Mouse (Mus musculus): Measurements from ENCODE around the gene Auh. TPM values are rescaled to one million over a fixed set of nuclear protein-coding genes. Genes with fewer than 3 reads are reported as not detected.

Gene Auh
- 35.0 and 35.8 TPM in 2 replicates for polyA plus RNA-seq (2014; fragmentation: Nextera tagmentation; extraction: Ambion mirVana)

GRCm38 (mm10) chr13:52929209-52930171 lies at the start of gene Auh:
Gene Auh, minus strand, starts transcription at chr13:52929681.
- Histone ChIP-seq H3K36me3 (ENCODE audit: control insufficient read depth, insufficient read depth, low read length) (no peaks in the 10 kb centered on the region), H3K4me3 (ENCODE audit: low read depth, low read length) (peak within 1 kb of the TSS; percentile 78), H3K9me3 (ENCODE audit: control insufficient read depth, low read length) (no peaks in the 10 kb centered on the region), H3K4me1 (ENCODE audit: control insufficient read depth, insufficient read depth, low read length) (0 out of 2 replicates have a peak, but pooled peaks cover 3% of the 10 kb centered on the region), H3K27me3 (ENCODE audit: control insufficient read depth, insufficient read depth, low read length) (no peaks in the 10 kb centered on the region), H3K9ac (ENCODE audit: low read length) (peak within 1 kb of the TSS; percentile 79), H3K4me2 (ENCODE audit: low read depth) (peak within 1 kb of the TSS; percentile 42), H3K27ac (ENCODE audit: low read depth, low read length) (0 out of 2 replicates have a peak within 1 kb of the TSS, but pooled peaks have one; percentile 62)
- under 1% methylated on average over 63 of the region's 63 CpGs for WGBS
- peak; percentile 96 for DNase-seq (ENCODE audit: low spot score)
- ATAC-seq (ENCODE audit: insufficient read depth, low FRiP score, low TSS enrichment), result peak; percentile 97

GRCm38 (mm10) chr13:52978321-52978981 lies 49.0 kb upstream of the Auh start:
- Histone ChIP-seq H3K27ac (ENCODE audit: low read depth, low read length) (peak overlapping the region; percentile 71), H3K4me1 (ENCODE audit: control insufficient read depth, insufficient read depth, low read length) (peaks cover 21% of the 10 kb centered on the region; the same call in 1 of the 2 replicates), H3K9me3 (ENCODE audit: control insufficient read depth, low read length) (no peaks in the 10 kb centered on the region), H3K36me3 (ENCODE audit: control insufficient read depth, insufficient read depth, low read length) (no peaks in the 10 kb centered on the region), H3K27me3 (ENCODE audit: control insufficient read depth, insufficient read depth, low read length) (no peaks in the 10 kb centered on the region), H3K4me3 (ENCODE audit: low read depth, low read length) (peak overlapping the region; percentile 43), H3K4me2 (ENCODE audit: low read depth) (peak overlapping the region; percentile 70), H3K9ac (ENCODE audit: low read length) (peak overlapping the region; percentile 58)
- peak; percentile 3; the same call in 1 of the 2 replicates for ATAC-seq (ENCODE audit: insufficient read depth, low FRiP score, low TSS enrichment)
- 1% methylated on average over 55 of the region's 64 CpGs for WGBS
- peak; percentile 60 for DNase-seq (ENCODE audit: low spot score)

GRCm38 (mm10) chr13:52977757-52978156 lies 48.3 kb upstream of the Auh start:
- H3K9ac ChIP-seq (ENCODE audit: low read length), result peak overlapping the region; percentile 58; the same call in 1 of the 2 replicates
- H3K4me2 ChIP-seq (ENCODE audit: low read depth), result peak overlapping the region; percentile 70
- peak overlapping the region; percentile 43; the same call in 1 of the 2 replicates for H3K4me3 ChIP-seq (ENCODE audit: low read depth, low read length)
- H3K9me3 ChIP-seq (ENCODE audit: control insufficient read depth, low read length), result no peaks in the 10 kb centered on the region
- H3K4me1 ChIP-seq (ENCODE audit: control insufficient read depth, insufficient read depth, low read length), result peaks cover 21% of the 10 kb centered on the region; the same call in 1 of the 2 replicates
- ATAC-seq (ENCODE audit: insufficient read depth, low FRiP score, low TSS enrichment), result no peak
- no peak overlapping the region for H3K27ac ChIP-seq (ENCODE audit: low read depth, low read length)
- no peaks in the 10 kb centered on the region for H3K27me3 ChIP-seq (ENCODE audit: control insufficient read depth, insufficient read depth, low read length)
- no peak for DNase-seq (ENCODE audit: low spot score)
- H3K36me3 ChIP-seq (ENCODE audit: control insufficient read depth, insufficient read depth, low read length), result no peaks in the 10 kb centered on the region
- 23% methylated on average over 4 of the region's 4 CpGs for whole genome bisulfite sequencing

- ATAC-seq (ENCODE audit: insufficient read depth, low FRiP score, low TSS enrichment) (no peak), DNase-seq (ENCODE audit: low spot score) (no peak)
- Histone ChIP-seq H3K4me1 (ENCODE audit: control insufficient read depth, insufficient read depth, low read length) (peaks cover 21% of the 10 kb centered on the region; the same call in 1 of the 2 replicates), H3K27ac (ENCODE audit: low read depth, low read length) (no peak overlapping the region), H3K4me3 (ENCODE audit: low read depth, low read length) (no peak overlapping the region), H3K4me2 (ENCODE audit: low read depth) (no peak overlapping the region; the same call in 1 of the 2 replicates), H3K9me3 (ENCODE audit: control insufficient read depth, low read length) (no peaks in the 10 kb centered on the region), H3K36me3 (ENCODE audit: control insufficient read depth, insufficient read depth, low read length) (no peaks in the 10 kb centered on the region), H3K9ac (ENCODE audit: low read length) (no peak overlapping the region), H3K27me3 (ENCODE audit: control insufficient read depth, insufficient read depth, low read length) (no peaks in the 10 kb centered on the region)
- 75% methylated on average over 9 of the region's 9 CpGs for WGBS
Observed at GRCm38 (mm10) chr13:52977221-52977609, 47.7 kb upstream of the Auh start.

- Histone ChIP-seq H3K4me1 (ENCODE audit: control insufficient read depth, insufficient read depth, low read length) (peaks cover 18% of the 10 kb centered on the region; the same call in 1 of the 2 replicates), H3K27ac (ENCODE audit: low read depth, low read length) (no peak overlapping the region), H3K9ac (ENCODE audit: low read length) (no peak overlapping the region), H3K36me3 (ENCODE audit: control insufficient read depth, insufficient read depth, low read length) (no peaks in the 10 kb centered on the region), H3K4me2 (ENCODE audit: low read depth) (peak overlapping the region; percentile 9), H3K4me3 (ENCODE audit: low read depth, low read length) (no peak overlapping the region), H3K27me3 (ENCODE audit: control insufficient read depth, insufficient read depth, low read length) (no peaks in the 10 kb centered on the region), H3K9me3 (ENCODE audit: control insufficient read depth, low read length) (no peaks in the 10 kb centered on the region)
- DNase-seq (ENCODE audit: low spot score), result no peak
- no peak for ATAC-seq (ENCODE audit: insufficient read depth, low FRiP score, low TSS enrichment)
- 26% methylated on average over 16 of the region's 16 CpGs for whole genome bisulfite sequencing
Observed at GRCm38 (mm10) chr13:52976510-52977220, 47.2 kb upstream of the Auh start.

- H3K4me2 ChIP-seq (ENCODE audit: low read depth), result no peak overlapping the region
- H3K4me3 ChIP-seq (ENCODE audit: low read depth, low read length), result no peak overlapping the region
- no peak overlapping the region for H3K27ac ChIP-seq (ENCODE audit: low read depth, low read length)
- no peaks in the 10 kb centered on the region for H3K9me3 ChIP-seq (ENCODE audit: control insufficient read depth, low read length)
- H3K9ac ChIP-seq (ENCODE audit: low read length), result no peak overlapping the region
- ATAC-seq (ENCODE audit: insufficient read depth, low FRiP score, low TSS enrichment) (no peak), DNase-seq (ENCODE audit: low spot score) (no peak)
- H3K27me3 ChIP-seq (ENCODE audit: control insufficient read depth, insufficient read depth, low read length), result no peaks in the 10 kb centered on the region
- H3K4me1 ChIP-seq (ENCODE audit: control insufficient read depth, insufficient read depth, low read length), result peaks cover 18% of the 10 kb centered on the region; the same call in 1 of the 2 replicates
- H3K36me3 ChIP-seq (ENCODE audit: control insufficient read depth, insufficient read depth, low read length), result no peaks in the 10 kb centered on the region
- WGBS, result 37% methylated on average over 8 of the region's 8 CpGs
Observed at GRCm38 (mm10) chr13:52976130-52976509, 46.6 kb upstream of the Auh start.

- ATAC-seq (ENCODE audit: insufficient read depth, low FRiP score, low TSS enrichment), result no peak
- Histone ChIP-seq H3K36me3 (ENCODE audit: control insufficient read depth, insufficient read depth, low read length) (no peaks in the 10 kb centered on the region), H3K4me3 (ENCODE audit: low read depth, low read length) (no peak overlapping the region), H3K4me2 (ENCODE audit: low read depth) (no peak overlapping the region), H3K9me3 (ENCODE audit: control insufficient read depth, low read length) (no peaks in the 10 kb centered on the region), H3K4me1 (ENCODE audit: control insufficient read depth, insufficient read depth, low read length) (peaks cover 18% of the 10 kb centered on the region; the same call in 1 of the 2 replicates), H3K27me3 (ENCODE audit: control insufficient read depth, insufficient read depth, low read length) (no peaks in the 10 kb centered on the region), H3K9ac (ENCODE audit: low read length) (no peak overlapping the region), H3K27ac (ENCODE audit: low read depth, low read length) (no peak overlapping the region)
- no peak for DNase-seq (ENCODE audit: low spot score)
- WGBS, result 79% methylated on average over 3 of the region's 3 CpGs
Observed at GRCm38 (mm10) chr13:52974676-52975075, 45.2 kb upstream of the Auh start.

GRCm38 (mm10) chr13:52973427-52973826 lies 43.9 kb upstream of the Auh start:
- H3K27me3 ChIP-seq (ENCODE audit: control insufficient read depth, insufficient read depth, low read length), result no peaks in the 10 kb centered on the region
- H3K9me3 ChIP-seq (ENCODE audit: control insufficient read depth, low read length), result no peaks in the 10 kb centered on the region
- no peak overlapping the region for H3K9ac ChIP-seq (ENCODE audit: low read length)
- H3K4me1 ChIP-seq (ENCODE audit: control insufficient read depth, insufficient read depth, low read length), result peaks cover 21% of the 10 kb centered on the region; the same call in 1 of the 2 replicates
- no peak for ATAC-seq (ENCODE audit: insufficient read depth, low FRiP score, low TSS enrichment)
- 98% methylated on average over 10 of the region's 10 CpGs for WGBS
- H3K4me3 ChIP-seq (ENCODE audit: low read depth, low read length), result no peak overlapping the region
- H3K4me2 ChIP-seq (ENCODE audit: low read depth), result no peak overlapping the region
- H3K36me3 ChIP-seq (ENCODE audit: control insufficient read depth, insufficient read depth, low read length), result no peaks in the 10 kb centered on the region
- DNase-seq (ENCODE audit: low spot score), result no peak
- H3K27ac ChIP-seq (ENCODE audit: low read depth, low read length), result no peak overlapping the region

Measured in neural tube, embryonic 11.5 days (tissue).